Mouse (Mus musculus): ENCODE results near the gene Atf6b. TPM values are rescaled to one million over a fixed set of nuclear protein-coding genes. Genes with fewer than 3 reads are reported as not detected.

Atf6b gene
- polyA plus RNA-seq, 2 experiments, result 11.3 to 15.5 TPM

GRCm38 (mm10) chr17:34628644-34628967 is 18.3 kb upstream of the Atf6b start:
- Histone ChIP-seq H3K36me3 (replicated peaks; ENCODE audit: control insufficient read depth, insufficient read depth, low read depth) (no peaks in the 10 kb centered on the region), H3K9ac (replicated peaks) (no peak overlapping the region), H3K27me3 (ENCODE audit: control insufficient read depth, insufficient read depth, low read length) (peaks cover 51% of the 10 kb centered on the region), H3K9me3 (ENCODE audit: control insufficient read depth, low read length) (no peaks in the 10 kb centered on the region), H3K27ac (no peak overlapping the region), H3K4me2 (ENCODE audit: low read depth) (peak overlapping the region; percentile 88; the same call in 1 of the 2 replicates), H3K4me1 (replicated peaks; ENCODE audit: control insufficient read depth in 2 of 2, insufficient read depth in 2 of 2, low read length in 1 of 2) (peaks cover 4 to 5% of the 10 kb centered on the region in 2 experiments; a peak in 3 of 4 replicates), H3K4me3 (ENCODE audit: insufficient read depth in 1 of 2, low read depth in 2 of 2, low read length in 2 of 2) (no peak overlapping the region)
- WGBS (ENCODE audit: insufficient replicate concordance), result 46% methylated on average over 5 of the region's 5 CpGs
- ATAC-seq (ENCODE audit: insufficient read depth) (no peak), DNase-seq (ENCODE audit: low read depth in 3 of 3, low spot score in 3 of 3) (no peak)
- TF ChIP-seq CTCF (IDR thresholded peaks at IDR 0.05; ENCODE audit: low read depth) (no peak), EP300 (IDR thresholded peaks at IDR 0.05; ENCODE audit: low read depth) (no peak)

GRCm38 (mm10) chr17:34629221-34629751 is 17.7 kb upstream of the Atf6b start, which contains the start of gene Prrt1:
TSS of gene Prrt1 (plus strand) at chr17:34629533.
- no peaks in the 10 kb centered on the region for H3K36me3 ChIP-seq (replicated peaks; ENCODE audit: control insufficient read depth, insufficient read depth, low read depth)
- no peak within 1 kb of the TSS for H3K27ac ChIP-seq
- ATAC-seq (ENCODE audit: insufficient read depth) (no peak), DNase-seq (ENCODE audit: low read depth in 3 of 3, low spot score in 3 of 3) (no peak)
- H3K9me3 ChIP-seq (ENCODE audit: control insufficient read depth, low read length), result no peaks in the 10 kb centered on the region
- no peak for TF ChIP-seq EP300 (IDR thresholded peaks at IDR 0.05; ENCODE audit: low read depth)
- TF ChIP-seq CTCF (IDR thresholded peaks at IDR 0.05; ENCODE audit: low read depth), result no peak
- peaks cover 51% of the 10 kb centered on the region for H3K27me3 ChIP-seq (ENCODE audit: control insufficient read depth, insufficient read depth, low read length)
- peak within 1 kb of the TSS; percentile 88; the same call in 1 of the 2 replicates for H3K4me2 ChIP-seq (ENCODE audit: low read depth)
- no peak within 1 kb of the TSS for H3K9ac ChIP-seq (replicated peaks)
- 9% methylated on average over 16 of the region's 16 CpGs for WGBS (ENCODE audit: insufficient replicate concordance)
- H3K4me3 ChIP-seq (ENCODE audit: insufficient read depth in 1 of 2, low read depth in 2 of 2, low read length in 2 of 2), result peak within 1 kb of the TSS in 1 of 2 experiments; percentile 74; a peak in 1 of 4 replicates
- peaks cover 4 to 5% of the 10 kb centered on the region in 2 experiments; a peak in 3 of 4 replicates for H3K4me1 ChIP-seq (replicated peaks; ENCODE audit: control insufficient read depth in 2 of 2, insufficient read depth in 2 of 2, low read length in 1 of 2)

- Histone ChIP-seq H3K4me1 (replicated peaks; ENCODE audit: control insufficient read depth in 2 of 2, insufficient read depth in 2 of 2, low read length in 1 of 2) (peaks cover 4 to 5% of the 10 kb centered on the region in 2 experiments; a peak in 3 of 4 replicates), H3K9me3 (ENCODE audit: control insufficient read depth, low read length) (no peaks in the 10 kb centered on the region), H3K4me2 (ENCODE audit: low read depth) (no peak overlapping the region), H3K27me3 (ENCODE audit: control insufficient read depth, insufficient read depth, low read length) (peaks cover 51% of the 10 kb centered on the region), H3K4me3 (ENCODE audit: insufficient read depth in 1 of 2, low read depth in 2 of 2, low read length in 2 of 2) (no peak overlapping the region), H3K27ac (no peak overlapping the region), H3K36me3 (replicated peaks; ENCODE audit: control insufficient read depth, insufficient read depth, low read depth) (no peaks in the 10 kb centered on the region), H3K9ac (replicated peaks) (no peak overlapping the region)
- no peak for ATAC-seq (ENCODE audit: insufficient read depth)
- TF ChIP-seq CTCF (IDR thresholded peaks at IDR 0.05; ENCODE audit: low read depth) (no peak), EP300 (IDR thresholded peaks at IDR 0.05; ENCODE audit: low read depth) (no peak)
- 11% methylated on average over 12 of the region's 12 CpGs for WGBS (ENCODE audit: insufficient replicate concordance)
- DNase-seq (ENCODE audit: low read depth in 3 of 3, low spot score in 3 of 3), result no peak
Observed at GRCm38 (mm10) chr17:34629796-34630603, 16.9 kb upstream of the Atf6b start.

GRCm38 (mm10) chr17:34630761-34631301 is 16.1 kb upstream of the Atf6b start:
- ATAC-seq (ENCODE audit: insufficient read depth), result no peak
- Histone ChIP-seq H3K4me1 (replicated peaks; ENCODE audit: control insufficient read depth in 2 of 2, insufficient read depth in 2 of 2, low read length in 1 of 2) (peaks cover 4 to 5% of the 10 kb centered on the region in 2 experiments; a peak in 3 of 4 replicates), H3K4me2 (ENCODE audit: low read depth) (peak overlapping the region; percentile 30), H3K4me3 (ENCODE audit: insufficient read depth in 1 of 2, low read depth in 2 of 2, low read length in 2 of 2) (peak overlapping the region in 1 of 2 experiments; percentile 1; a peak in 1 of 4 replicates), H3K27ac (no peak overlapping the region), H3K9me3 (ENCODE audit: control insufficient read depth, low read length) (no peaks in the 10 kb centered on the region), H3K9ac (replicated peaks) (no peak overlapping the region), H3K27me3 (ENCODE audit: control insufficient read depth, insufficient read depth, low read length) (peaks cover 51% of the 10 kb centered on the region), H3K36me3 (replicated peaks; ENCODE audit: control insufficient read depth, insufficient read depth, low read depth) (no peaks in the 10 kb centered on the region)
- no peak for DNase-seq (ENCODE audit: low read depth in 3 of 3, low spot score in 3 of 3)
- TF ChIP-seq CTCF (IDR thresholded peaks at IDR 0.05; ENCODE audit: low read depth), result no peak
- no peak for TF ChIP-seq EP300 (IDR thresholded peaks at IDR 0.05; ENCODE audit: low read depth)
- 1% methylated on average over 48 of the region's 48 CpGs for WGBS (ENCODE audit: insufficient replicate concordance)

- no peak for ATAC-seq (ENCODE audit: insufficient read depth)
- no peak overlapping the region for H3K9ac ChIP-seq (replicated peaks)
- DNase-seq (ENCODE audit: low read depth in 3 of 3, low spot score in 3 of 3), result no peak
- H3K36me3 ChIP-seq (replicated peaks; ENCODE audit: control insufficient read depth, insufficient read depth, low read depth), result no peaks in the 10 kb centered on the region
- H3K27ac ChIP-seq, result no peak overlapping the region
- H3K4me1 ChIP-seq (replicated peaks; ENCODE audit: control insufficient read depth in 2 of 2, insufficient read depth in 2 of 2, low read length in 1 of 2), result peaks cover 0 to 4% of the 10 kb centered on the region in 2 experiments; a peak in 2 of 4 replicates
- TF ChIP-seq EP300 (IDR thresholded peaks at IDR 0.05; ENCODE audit: low read depth), result no peak
- peak overlapping the region in 1 of 2 experiments; percentile 32; a peak in 2 of 4 replicates for H3K4me3 ChIP-seq (ENCODE audit: insufficient read depth in 1 of 2, low read depth in 2 of 2, low read length in 2 of 2)
- H3K9me3 ChIP-seq (ENCODE audit: control insufficient read depth, low read length), result no peaks in the 10 kb centered on the region
- peaks cover 51% of the 10 kb centered on the region for H3K27me3 ChIP-seq (ENCODE audit: control insufficient read depth, insufficient read depth, low read length)
- 14% methylated on average over 11 of the region's 12 CpGs for WGBS (ENCODE audit: insufficient replicate concordance)
- H3K4me2 ChIP-seq (ENCODE audit: low read depth), result peak overlapping the region; percentile 60
Observed at GRCm38 (mm10) chr17:34631647-34632046, 15.3 kb upstream of the Atf6b start.

All from liver, embryonic 14.5 days (tissue).